ENCODE assay signal across 8 mouse cellular contexts in the genomic region with DNA sequence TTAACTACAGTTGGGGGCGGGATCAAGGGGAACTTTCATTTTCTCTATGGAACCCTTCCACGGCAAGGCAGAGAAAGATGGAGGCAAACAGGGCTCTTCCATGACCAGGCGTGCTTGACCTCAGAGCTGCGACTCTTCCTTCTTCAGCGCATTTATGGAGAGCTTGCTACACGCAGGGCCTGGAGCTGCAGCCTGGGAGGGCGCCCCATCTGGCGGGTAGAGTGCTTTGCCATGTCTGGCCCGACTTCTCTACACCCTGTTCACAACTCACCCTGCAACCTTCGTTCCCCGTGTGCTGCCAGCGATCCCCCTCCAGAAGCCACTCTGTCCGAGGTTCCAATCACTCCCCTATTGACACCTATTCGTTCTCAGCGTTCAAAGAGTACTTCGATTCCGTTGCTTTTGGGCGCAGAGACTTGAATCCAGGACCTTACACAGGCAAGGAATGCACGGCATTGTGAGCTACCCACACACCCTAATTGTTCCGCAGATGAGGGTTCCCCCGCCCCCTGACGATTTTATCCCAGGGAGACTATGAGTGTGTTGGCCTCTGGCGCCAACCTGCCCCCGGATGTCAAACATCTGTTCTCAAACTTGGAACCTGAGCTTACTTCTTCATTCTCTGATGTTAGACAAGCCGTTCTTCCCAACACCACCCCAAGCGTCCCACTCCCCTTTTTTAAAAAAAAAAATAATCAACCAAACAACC. TPM values are rescaled to one million over a fixed set of nuclear protein-coding genes. Genes with fewer than 3 reads are reported as not detected.
DNase-seq lines count a peak whose midpoint lies in the region; ATAC-seq and TF ChIP-seq lines count a peak whose summit lies in the region.

A gene (plus strand): TSS at position 74 of the 709 bp plus-strand sequence.

- peak within 1 kb of the TSS; percentile 96 for H3K4me2 ChIP-seq in forebrain, embryonic 13.5 days
- peak within 1 kb of the TSS; percentile 95 for H3K4me2 ChIP-seq in lung, postnatal 0 days (replicated peaks; ENCODE audit: low read depth, low read length)

- peaks cover 76% of the 10 kb centered on the region for H3K4me1 ChIP-seq in G1E (ENCODE audit: insufficient read depth, low read depth, low read length)
- peaks cover 4% of the 10 kb centered on the region for H3K4me1 ChIP-seq in bone marrow, adult 2 months (ENCODE audit: control insufficient read depth, insufficient read depth, low read length)
- peaks cover 40% of the 10 kb centered on the region for H3K4me1 ChIP-seq in forebrain, embryonic 13.5 days
- peaks cover 16% of the 10 kb centered on the region; the same call in 1 of the 2 replicates for H3K4me1 ChIP-seq in lung, postnatal 0 days (ENCODE audit: insufficient read depth, low read depth, low read length)

- no peaks in the 10 kb centered on the region for H3K36me3 ChIP-seq in G1E (replicated peaks)
- H3K36me3 ChIP-seq in forebrain, embryonic 13.5 days (ENCODE audit: poor library complexity, severe bottlenecking) = no peaks in the 10 kb centered on the region
- H3K36me3 ChIP-seq in lung, postnatal 0 days (ENCODE audit: insufficient read depth, low read length) = no peaks in the 10 kb centered on the region

- peaks cover 2% of the 10 kb centered on the region; the same call in 1 of the 2 replicates for H3K27me3 ChIP-seq in G1E (ENCODE audit: insufficient read depth, low read length)
- peaks cover 48% of the 10 kb centered on the region for H3K27me3 ChIP-seq in forebrain, embryonic 13.5 days
- H3K27me3 ChIP-seq in lung, postnatal 0 days (replicated peaks; ENCODE audit: insufficient read depth, low read length) = no peaks in the 10 kb centered on the region

- peak within 1 kb of the TSS; percentile 68 for H3K9ac ChIP-seq in forebrain, embryonic 13.5 days
- peak within 1 kb of the TSS; percentile 54 for H3K9ac ChIP-seq in lung, postnatal 0 days (replicated peaks; ENCODE audit: low read depth)

- H3K9me3 ChIP-seq in G1E (replicated peaks) = no peaks in the 10 kb centered on the region
- no peaks in the 10 kb centered on the region for H3K9me3 ChIP-seq in forebrain, embryonic 13.5 days (replicated peaks)
- H3K9me3 ChIP-seq in lung, postnatal 0 days (ENCODE audit: low read length) = no peaks in the 10 kb centered on the region

- H3K27ac ChIP-seq in bone marrow, adult 2 months (ENCODE audit: control insufficient read depth, insufficient read depth, low read depth, low read length, poor library complexity) = peak within 1 kb of the TSS; percentile 77
- H3K27ac ChIP-seq in forebrain, embryonic 13.5 days = no peak within 1 kb of the TSS
- H3K27ac ChIP-seq in lung, postnatal 0 days (ENCODE audit: low read length) = peak within 1 kb of the TSS; percentile 96

- TF ChIP-seq CTCF in G1E (IDR thresholded peaks at IDR 0.05; ENCODE audit: low read depth, low read length) = peak; percentile 35
- peak; percentile 78 for TF ChIP-seq CTCF in bone marrow, adult 2 months (IDR thresholded peaks at IDR 0.05; ENCODE audit: control insufficient read depth, insufficient read depth, low read length)
- TF ChIP-seq CTCF in lung, postnatal 0 days (IDR thresholded peaks at IDR 0.05) = peak; percentile 65

- peak within 1 kb of the TSS; percentile 82 for H3K4me3 ChIP-seq in G1E (ENCODE audit: low read depth, low read length)
- H3K4me3 ChIP-seq in bone marrow, adult 2 months (replicated peaks; ENCODE audit: control insufficient read depth, low read depth, low read length) = peak within 1 kb of the TSS; percentile 91
- H3K4me3 ChIP-seq in forebrain, embryonic 13.5 days = peak within 1 kb of the TSS; percentile 51
- H3K4me3 ChIP-seq in lung, postnatal 0 days (ENCODE audit: low read depth, low read length) = peak within 1 kb of the TSS; percentile 74

- ATAC-seq in G1E (ENCODE audit: extremely low read depth, insufficient number of reproducible peaks, low FRiP score, poor library complexity, severe bottlenecking) = peak; percentile 22; the same call in 1 of the 2 replicates
- ATAC-seq in forebrain, embryonic 13.5 days = no peak
- ATAC-seq in lung, postnatal 0 days = peak; percentile 11

- DNase-seq in G1E (ENCODE audit: low spot score) = peak; percentile 53
- DNase-seq in heart, postnatal 4 days = peak; percentile 69
- DNase-seq in layer of hippocampus, adult 8-10 months (ENCODE audit: low spot score in 2 of 2) = peak in 1 of 2 experiments; percentile 26
- DNase-seq in lung, postnatal 0 days (ENCODE audit: low spot score) = peak; percentile 81
- peak; percentile 39 for DNase-seq in ovary, postnatal 10 days (ENCODE audit: low spot score)
- no peak for DNase-seq in frontal cortex, postnatal 14 days (ENCODE audit: low spot score in 2 of 2)

- TF ChIP-seq EP300 in lung, postnatal 0 days (IDR thresholded peaks at IDR 0.05) = no peak

- 2% methylated on average over 26 of the region's 26 CpGs for WGBS in bone marrow, adult 2 months
- 6% methylated on average over 26 of the region's 26 CpGs for WGBS in forebrain, embryonic 13.5 days
- 2% methylated on average over 26 of the region's 26 CpGs for WGBS in lung, postnatal 0 days

- TF ChIP-seq POLR2A in bone marrow, adult 2 months (IDR thresholded peaks at IDR 0.05; ENCODE audit: borderline replicate concordance, control insufficient read depth, low read depth, low read length) = peak; percentile 47; the same call in 1 of the 2 replicates

RNA-seq across cellular contexts. Expression of the gene that starts here (rescaled TPM):
- total RNA-seq in G1E (2014; fragmentation: Nextera tagmentation) (15.0 and 15.5 TPM in 2 replicates), G1E (2017) (21.2 and 22.3 TPM in 2 replicates)
- 3.2 and 4.1 TPM in 2 replicates for polyA plus RNA-seq in G1E (2012)
- 11.5 and 27.9 TPM in 2 replicates for polyA plus RNA-seq in bone marrow, adult 2 months (2011; ENCODE audit: insufficient read depth, insufficient read length, low replicate concordance, missing spikeins)
- 11.0 and 12.2 TPM in 2 replicates for polyA plus RNA-seq in forebrain, embryonic 13.5 days (2015; fragmentation: Nextera tagmentation; extraction: Ambion mirVana)
- total RNA-seq in heart, postnatal 4 days (2021) = 100 to 1,000 TPM; 135 to 145 TPM
- total RNA-seq in layer of hippocampus, adult 8-10 months (2022) = 10 to 100 TPM; 24.0 to 30.2 (median 26.7) TPM
- polyA plus RNA-seq in lung, postnatal 0 days (2015; fragmentation: Nextera tagmentation; extraction: Ambion mirVana) = 46.6 and 47.9 TPM in 2 replicates

Comparison
In these comparisons a context has a peak if more than half of its experiments do, and no peak if none do; other contexts are left out.
1. RNA of the gene that starts here (total RNA-seq): 135 to 145 TPM in heart, postnatal 4 days; 24.0 to 30.2 TPM in layer of hippocampus, adult 8-10 months and 15.0 to 22.3 TPM in G1E; every median in the first group is over 4 times any median in the second.
2. DNase-seq: peak in G1E (single experiment), heart, postnatal 4 days (single experiment), lung, postnatal 0 days (single experiment) and ovary, postnatal 10 days (single experiment); none in frontal cortex, postnatal 14 days (0 of 2).
3. Peak in every context shown above with its lines, with median percentiles within 50 percentile points of each other: H3K4me3 ChIP-seq and CTCF ChIP-seq.